Mouse (Mus musculus) small intestine, adult 2 months (tissue): Measurements from ENCODE around the gene Focad. TPM values are rescaled to one million over a fixed set of nuclear protein-coding genes. Genes with fewer than 3 reads are reported as not detected.

Experiments
- H3K27ac ChIP-seq: fragments of 200-500 bp; 2 replicates; pipeline ENCODE4 v1.5.1; 2012; ENCODE audit warnings: low read depth, low read length, control low read depth, inconsistent platforms; ENCODE audit not compliant: insufficient read depth
- H3K27me3 ChIP-seq: fragments of 200-500 bp; 2 replicates; pipeline ENCODE4 v1.6.1; 2012; ENCODE audit warnings: mild to moderate bottlenecking, moderate library complexity, low read length, inconsistent platforms; ENCODE audit not compliant: control insufficient read depth, insufficient read depth
- H3K36me3 ChIP-seq: fragments of 200-500 bp; 2 replicates; pipeline ENCODE4 v1.6.1; 2012; ENCODE audit warnings: mild to moderate bottlenecking, low read length, control low read depth, inconsistent platforms; ENCODE audit not compliant: control insufficient read depth, insufficient read depth
- H3K4me1 ChIP-seq: fragments of 200-500 bp; 2 replicates; pipeline ENCODE4 v1.6.1; 2012; ENCODE audit warnings: low read length, inconsistent platforms, mixed read lengths; ENCODE audit not compliant: control insufficient read depth, insufficient read depth, insufficient read length
- H3K4me3 ChIP-seq: fragments of 200-500 bp; 2 replicates; pipeline ENCODE4 v1.5.1; 2012; ENCODE audit warnings: low read depth, mild to moderate bottlenecking, control low read depth, inconsistent platforms, low read length, moderate library complexity
- CTCF ChIP-seq: fragments of 200-500 bp; IDR thresholded peaks from 2 replicates; pipeline ENCODE4 v1.5.1; 2012; ENCODE audit warnings: low read depth, mild to moderate bottlenecking, control low read depth, inconsistent platforms, low read length, moderate library complexity, mixed read lengths; ENCODE audit not compliant: insufficient replicate concordance, insufficient read length; ENCODE audit errors: extremely low read depth
- POLR2A ChIP-seq: fragments of 200-500 bp; IDR thresholded peaks from 2 replicates; pipeline ENCODE4 v1.6.1; 2012; ENCODE audit warnings: low read depth, mild to moderate bottlenecking, control low read depth, inconsistent platforms, low read length, moderate library complexity
- WGBS: fragments of 180-500 bp; shearing (Covaris S2); methylation state at CpG from one replicate; pipeline ENCODE4 v1.1.7; 2018; 5-methylcytosine and 5-hydroxymethylcytosine counted together
- polyA plus RNA-seq: library from polyadenylated mRNA; depleted of rRNA; stranded (reverse); fragments of >200 nt; gene quantifications from 2 replicates; pipeline ENCODE4 v1.2.3, GENCODE M21; 2012

The Focad gene
- polyA plus RNA-seq, 1 experiment: 2.2 TPM

GRCm38 (mm10) chr4:88236926-88237756, 142.7 kb downstream of the Focad start:
- Histone ChIP-seq H3K27me3 (no peaks in the 10 kb centered on the region), H3K27ac (no peak overlapping the region), H3K4me1 (no peaks in the 10 kb centered on the region), H3K36me3 (no peaks in the 10 kb centered on the region), H3K4me3 (no peak overlapping the region)
- TF ChIP-seq POLR2A: no peak
- TF ChIP-seq CTCF: no peak
- WGBS: 89% methylated on average over 12 of the region's 12 CpGs

DNA sequence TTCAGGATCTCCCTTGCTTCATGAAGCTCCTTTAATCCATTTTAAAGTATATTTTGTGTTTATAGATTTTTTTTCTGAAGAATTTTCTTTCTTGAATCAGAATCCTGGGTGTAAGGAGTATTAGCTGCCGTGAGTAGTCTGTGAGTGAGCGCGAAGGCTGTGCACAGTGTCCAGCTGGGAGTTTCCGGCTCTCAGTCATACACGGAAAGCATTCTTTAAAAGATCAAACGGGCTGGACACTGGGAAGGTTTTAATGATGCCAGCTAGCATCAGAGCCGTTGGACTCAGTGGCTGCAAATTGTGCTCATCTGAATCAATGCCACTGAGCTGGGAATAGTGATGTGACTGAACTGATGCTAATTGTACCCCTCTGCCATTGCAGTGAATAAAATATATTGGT, 143.9 kb downstream of the Focad start:
- no peaks in the 10 kb centered on the region for H3K36me3 ChIP-seq
- no peak overlapping the region for H3K4me3 ChIP-seq
- no peak for TF ChIP-seq CTCF
- no peak for TF ChIP-seq POLR2A
- H3K27me3 ChIP-seq: no peaks in the 10 kb centered on the region
- 90% methylated on average over 7 of the region's 7 CpGs for WGBS
- H3K27ac ChIP-seq: no peak overlapping the region
- H3K4me1 ChIP-seq: no peaks in the 10 kb centered on the region

DNA sequence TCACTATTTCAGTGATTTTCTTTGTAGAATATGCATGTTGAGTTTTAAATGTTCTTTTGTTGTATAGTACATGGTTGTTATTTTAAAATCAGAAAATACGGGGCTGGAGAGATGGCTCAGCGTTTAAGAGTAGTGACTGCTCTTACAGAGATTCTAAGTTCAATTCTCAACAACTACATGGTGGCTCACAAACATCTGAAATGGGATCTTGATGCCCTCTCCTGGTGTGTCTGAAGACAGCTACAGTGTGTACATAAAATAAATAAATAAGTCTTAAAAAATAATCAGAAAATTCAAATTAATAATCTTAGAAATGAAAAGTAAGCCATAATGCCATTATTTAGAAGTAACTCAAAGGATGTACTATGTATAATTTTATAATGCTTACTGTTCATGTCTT, 149.4 kb downstream of the Focad start:
- TF ChIP-seq POLR2A: no peak
- Histone ChIP-seq H3K27ac (no peak overlapping the region), H3K4me1 (no peaks in the 10 kb centered on the region), H3K36me3 (no peaks in the 10 kb centered on the region), H3K27me3 (no peaks in the 10 kb centered on the region), H3K4me3 (no peak overlapping the region)
- 93% methylated on average over 2 of the region's 2 CpGs for WGBS

GRCm38 (mm10) chr4:88245494-88245893, 151.1 kb downstream of the Focad start:
- H3K4me1 ChIP-seq: no peaks in the 10 kb centered on the region
- no peak overlapping the region for H3K4me3 ChIP-seq
- H3K27ac ChIP-seq: no peak overlapping the region
- no peak for TF ChIP-seq CTCF
- TF ChIP-seq POLR2A: no peak
- H3K27me3 ChIP-seq: no peaks in the 10 kb centered on the region
- no peaks in the 10 kb centered on the region for H3K36me3 ChIP-seq
- WGBS: 85% methylated on average over 4 of the region's 4 CpGs

DNA sequence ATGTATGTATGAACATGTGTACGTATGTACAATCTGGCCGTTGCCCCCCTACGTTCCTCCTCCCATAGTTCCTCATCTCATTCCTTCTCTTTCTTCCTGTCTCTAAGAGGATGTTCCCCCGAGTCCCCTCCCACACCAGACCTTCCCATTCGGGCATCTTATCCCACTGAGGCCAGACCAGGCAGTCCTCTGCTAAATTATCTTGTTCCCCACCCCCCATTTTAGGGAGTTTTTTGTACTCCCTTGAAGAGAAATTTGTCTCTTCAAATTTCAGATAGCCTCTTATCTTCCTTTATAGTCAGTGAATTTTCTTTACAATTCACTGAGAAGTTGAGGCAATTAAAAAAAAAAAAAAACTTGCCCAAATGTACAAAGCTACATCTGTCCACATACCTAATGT, 166.9 kb downstream of the Focad start:
- TF ChIP-seq POLR2A (no peak), CTCF (no peak)
- Histone ChIP-seq H3K27me3 (no peaks in the 10 kb centered on the region), H3K27ac (no peak overlapping the region), H3K4me3 (no peak overlapping the region), H3K4me1 (no peaks in the 10 kb centered on the region), H3K36me3 (no peaks in the 10 kb centered on the region)
- WGBS: 91% methylated on average over 5 of the region's 5 CpGs

GRCm38 (mm10) chr4:88264536-88264935, 170.1 kb downstream of the Focad start:
- Histone ChIP-seq H3K36me3 (no peaks in the 10 kb centered on the region), H3K27me3 (no peaks in the 10 kb centered on the region), H3K27ac (no peak overlapping the region), H3K4me1 (no peaks in the 10 kb centered on the region), H3K4me3 (no peak overlapping the region)
- 93% methylated on average over 1 of the region's 1 CpGs for WGBS
- TF ChIP-seq CTCF (no peak), POLR2A (no peak)

DNA sequence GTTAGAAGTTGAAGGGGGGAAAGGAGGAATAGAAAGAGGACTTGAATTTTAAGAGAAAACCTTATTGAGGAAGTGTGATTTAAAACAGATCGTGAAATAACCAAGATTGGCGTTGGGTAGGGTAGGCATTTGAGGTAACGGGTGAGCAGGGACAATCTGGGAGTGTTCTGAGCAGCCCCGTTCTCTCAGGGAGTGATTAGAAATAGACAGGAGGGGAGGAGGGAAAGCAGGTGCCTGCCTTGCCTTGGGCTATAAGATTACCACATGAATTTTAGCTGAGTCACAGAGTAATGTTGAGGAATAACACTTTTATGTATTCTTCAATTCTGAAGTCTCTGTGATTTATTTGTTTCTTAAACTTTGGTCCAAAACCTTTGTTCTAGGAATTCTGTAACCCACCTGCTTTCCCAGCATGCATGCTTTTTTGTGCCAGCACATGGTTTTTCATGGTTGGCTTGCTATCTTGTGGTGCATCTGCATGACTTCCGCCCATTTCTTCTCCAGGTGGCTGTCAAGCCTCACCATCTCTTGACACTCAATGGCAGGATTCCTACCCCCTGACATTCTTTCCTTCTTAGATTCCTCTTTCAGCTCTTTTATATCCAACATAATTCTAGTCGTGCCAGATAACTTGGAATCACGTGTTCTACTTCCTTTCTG, 176.1 kb downstream of the Focad start:
- Histone ChIP-seq H3K36me3 (no peaks in the 10 kb centered on the region), H3K4me3 (no peak overlapping the region), H3K27ac (no peak overlapping the region), H3K4me1 (no peaks in the 10 kb centered on the region), H3K27me3 (no peaks in the 10 kb centered on the region)
- WGBS: 77% methylated on average over 7 of the region's 7 CpGs
- TF ChIP-seq POLR2A (no peak), CTCF (no peak)
